Mouse (Mus musculus): ENCODE data around the gene Aaed1. TPM values are rescaled to one million over a fixed set of nuclear protein-coding genes. Genes with fewer than 3 reads are reported as not detected.

Aaed1 gene
- 10 to 100 TPM; 35.3 to 39.0 TPM for polyA plus RNA-seq (2017; shearing (Covaris generic))

GRCm38 (mm10) chr13:64312024-64312915 is at the start of gene Aaed1:
TSS of gene Aaed1 (minus strand) at chr13:64312710.

GRCm38 (mm10) chr13:64274879-64275753 is 37.4 kb downstream of the Aaed1 start, which contains the start of gene Cdc14b:
TSS of gene Cdc14b (minus strand) at chr13:64275290.

Other genes with a start within 250 kb of the Aaed1 start
- under 1 TPM; 0.49 to 0.80 TPM for gene Hsd17b3, start 223.5 kb downstream of the Aaed1 start, polyA plus RNA-seq (2017; shearing (Covaris generic))
- gene Slc35d2, start 183.3 kb downstream of the Aaed1 start, polyA plus RNA-seq (2017; shearing (Covaris generic)): 10 to 100 TPM; 27.4 to 28.9 TPM
- 1 to 10 TPM; 7.0 to 9.5 TPM for gene Zfp367, start 159.5 kb downstream of the Aaed1 start, polyA plus RNA-seq (2017; shearing (Covaris generic))
- gene Habp4, start 150.9 kb downstream of the Aaed1 start, polyA plus RNA-seq (2017; shearing (Covaris generic)): 10 to 100 TPM; 27.8 to 31.1 TPM
- gene Cdc14b, start 37.4 kb downstream of the Aaed1 start, polyA plus RNA-seq (2017; shearing (Covaris generic)): 1 to 10 TPM; 4.5 to 6.2 TPM
- 10 to 100 TPM; 10.0 to 11.7 TPM for gene Ctsl, start 58.2 kb upstream of the Aaed1 start, polyA plus RNA-seq (2017; shearing (Covaris generic))
- 1 to 10 TPM; 4.8 to 6.0 TPM for gene Cdk20, start 119.6 kb upstream of the Aaed1 start, polyA plus RNA-seq (2017; shearing (Covaris generic))
- gene Fam240b, start 185.1 kb upstream of the Aaed1 start, polyA plus RNA-seq (2017; shearing (Covaris generic)): under 1 TPM in 1 of 2 experiments, not detected in 1; 0.34 TPM